Mouse (Mus musculus): Measurements from ENCODE around the gene Otud7a.

The Otud7a gene

DNA sequence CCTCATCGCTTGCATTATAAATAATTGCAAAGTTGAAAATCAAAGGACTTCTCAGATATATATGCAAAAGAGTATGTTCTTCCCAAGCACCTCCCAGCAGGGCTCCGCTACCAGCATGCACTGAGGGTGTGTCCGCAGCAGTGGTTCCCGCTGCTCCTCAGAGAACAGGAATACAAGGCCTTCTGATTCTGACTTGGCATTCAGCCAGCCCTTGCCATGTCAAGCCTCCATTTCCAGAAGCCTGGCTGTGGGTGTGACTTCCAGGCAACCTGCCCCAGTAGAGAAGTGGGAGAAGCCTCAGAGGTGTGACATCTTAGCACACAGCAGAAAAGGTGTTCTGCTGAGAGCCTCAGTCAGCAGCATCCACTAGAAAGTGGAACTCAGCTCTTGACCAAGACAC is 253.4 kb downstream of the Otud7a start:
- no peak for DNase-seq (ENCODE audit: low spot score in 2 of 2)

DNA sequence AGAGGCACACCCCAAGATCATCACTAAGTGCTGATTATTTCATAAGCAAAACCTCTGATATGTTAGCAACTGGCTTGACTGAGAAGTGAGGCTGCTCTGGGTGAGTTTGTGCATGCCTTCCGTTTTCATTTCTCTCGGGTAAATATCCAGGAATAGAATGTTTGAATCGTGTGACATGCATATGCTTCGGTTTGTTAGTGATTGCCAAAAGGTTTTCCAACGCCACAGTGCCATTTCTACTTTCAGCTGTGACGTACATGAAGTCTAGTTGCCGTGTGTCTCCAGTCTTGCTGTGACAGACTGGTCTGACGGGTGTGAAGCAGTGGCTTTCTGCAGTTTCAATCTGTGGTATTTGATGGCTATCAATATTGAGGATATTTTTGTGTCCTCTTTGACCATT is 273.4 kb downstream of the Otud7a start:
- DNase-seq (ENCODE audit: low spot score in 2 of 2): no peak

DNA sequence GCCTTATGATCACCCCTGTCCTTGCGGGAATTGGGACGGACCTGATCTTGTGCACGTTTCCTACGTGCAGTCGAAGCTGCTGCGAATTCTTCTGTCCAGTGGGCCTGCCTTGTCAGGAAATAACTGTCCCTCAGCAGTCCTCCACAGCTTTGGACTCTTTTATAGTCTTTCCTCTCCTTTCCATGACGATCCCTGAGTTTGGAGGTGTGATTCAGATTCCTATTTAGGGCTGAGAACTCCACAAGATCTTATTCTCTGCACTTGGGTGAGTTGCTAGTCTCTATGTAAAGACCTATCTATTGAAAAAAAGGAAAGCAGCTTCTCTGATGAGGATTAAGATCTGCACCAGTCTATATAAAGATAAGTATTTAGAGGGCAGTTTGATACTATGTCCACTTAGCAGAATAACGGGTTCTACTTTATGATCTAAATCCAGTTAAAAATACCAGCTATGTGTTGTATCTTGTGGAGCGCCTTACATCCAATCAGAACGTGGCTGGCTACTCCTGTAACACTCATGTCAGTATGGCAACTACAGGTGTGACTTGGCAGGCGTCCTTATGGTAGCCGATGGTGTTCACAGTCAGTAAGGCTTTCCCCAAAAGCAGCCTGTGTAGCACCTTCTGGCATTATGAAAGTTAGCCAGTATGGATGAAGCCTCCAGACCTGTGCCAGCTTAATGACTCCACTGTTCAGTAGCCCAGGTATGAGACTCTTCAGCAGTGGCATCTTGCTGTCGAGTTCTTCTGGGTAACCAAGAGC is 274.8 kb downstream of the Otud7a start:
- no peak for DNase-seq (ENCODE audit: low spot score in 2 of 2)

DNA sequence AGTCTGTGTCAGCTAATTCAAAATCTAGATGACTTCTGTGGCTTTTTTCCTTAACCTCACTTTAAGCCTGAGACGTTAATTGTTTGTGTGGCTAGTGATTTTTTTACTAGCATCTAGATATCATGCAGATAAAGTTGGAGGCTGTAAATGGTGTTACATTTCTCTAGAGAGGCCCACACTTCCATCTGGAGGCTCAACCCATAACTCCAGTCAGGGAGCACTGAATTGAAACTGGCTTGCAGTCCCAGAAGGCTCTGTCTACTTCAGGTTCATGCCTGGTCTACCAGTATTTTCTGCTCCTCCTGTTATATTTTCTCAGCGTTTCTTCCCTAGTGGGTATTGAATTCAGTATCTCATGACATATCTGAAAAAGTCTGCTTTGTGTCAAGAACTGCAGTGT is 276.1 kb downstream of the Otud7a start:
- no peak for DNase-seq (ENCODE audit: low spot score in 2 of 2)

DNA sequence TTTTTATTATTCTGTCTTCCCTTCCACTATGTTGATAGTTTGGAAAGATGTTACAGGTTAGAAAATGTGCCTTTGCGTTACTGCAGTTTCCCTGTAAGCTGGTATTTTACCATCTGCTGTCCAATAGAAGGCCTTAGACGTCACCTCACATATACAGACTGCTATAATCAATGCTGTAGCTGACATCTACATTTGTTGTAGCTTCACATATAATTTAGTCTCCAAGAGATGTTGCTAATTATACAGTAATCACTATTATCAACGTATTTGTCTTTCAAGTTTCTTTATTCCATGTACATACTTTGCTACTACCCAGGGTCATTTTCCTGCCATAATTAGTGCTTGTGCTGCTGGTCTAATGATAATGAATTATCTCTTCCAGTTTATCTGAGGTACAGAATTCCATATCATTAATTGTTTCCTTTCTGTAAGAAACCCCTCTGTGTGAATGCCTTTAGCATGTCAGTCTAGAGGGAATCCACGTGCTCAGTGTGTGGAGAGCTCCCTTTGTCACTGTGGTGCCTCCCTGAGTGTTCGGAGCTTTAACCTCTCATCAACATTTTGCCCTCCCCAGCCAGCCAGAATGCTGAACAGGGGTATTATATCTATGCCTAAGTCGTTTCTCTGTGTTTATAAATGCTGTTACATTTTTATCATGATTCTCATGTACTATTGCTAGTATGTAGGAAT is 280.6 kb downstream of the Otud7a start:
- DNase-seq (ENCODE audit: low spot score in 2 of 2): no peak

DNA sequence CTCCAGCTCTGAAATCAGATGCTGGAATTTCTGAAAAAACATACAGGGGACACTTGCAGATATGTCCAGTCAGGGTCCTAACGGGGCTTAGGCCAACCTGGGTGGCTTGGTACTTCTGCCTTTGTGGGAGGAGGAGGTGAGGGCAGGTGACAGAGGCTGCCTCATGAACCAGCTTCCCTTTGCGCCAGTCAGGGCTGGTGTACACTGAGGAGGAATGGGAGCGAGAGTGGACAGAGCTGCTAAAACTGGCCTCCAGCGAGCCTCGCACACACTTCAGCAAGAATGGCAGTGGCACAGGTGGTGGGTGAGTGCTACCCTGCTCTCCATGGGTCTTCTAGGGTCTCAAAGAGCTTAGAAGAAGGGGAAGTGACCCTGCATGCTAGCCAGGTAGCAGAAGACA is 285.1 kb downstream of the Otud7a start:
- DNase-seq (ENCODE audit: low spot score in 2 of 2): no peak

DNA sequence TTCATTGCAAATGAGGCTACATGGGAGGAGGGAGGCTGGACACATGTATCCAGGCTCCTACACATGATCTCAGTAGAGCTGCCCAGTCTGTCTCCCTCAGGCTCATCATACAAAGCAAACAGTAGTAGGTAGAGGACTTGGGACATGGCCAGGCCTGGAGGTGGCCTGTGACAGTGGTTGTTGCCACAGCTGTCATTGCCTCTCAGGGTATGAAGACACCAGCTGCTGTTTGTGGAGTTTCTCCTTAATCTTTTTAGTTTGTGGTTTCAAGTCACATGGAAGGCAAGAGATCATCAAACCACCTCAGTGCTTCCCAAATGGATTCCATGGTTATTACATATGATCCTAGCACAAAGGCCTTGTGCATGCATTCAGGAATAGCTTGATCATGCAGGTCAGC is 285.5 kb downstream of the Otud7a start:
- DNase-seq (ENCODE audit: low spot score in 2 of 2): no peak

DNA sequence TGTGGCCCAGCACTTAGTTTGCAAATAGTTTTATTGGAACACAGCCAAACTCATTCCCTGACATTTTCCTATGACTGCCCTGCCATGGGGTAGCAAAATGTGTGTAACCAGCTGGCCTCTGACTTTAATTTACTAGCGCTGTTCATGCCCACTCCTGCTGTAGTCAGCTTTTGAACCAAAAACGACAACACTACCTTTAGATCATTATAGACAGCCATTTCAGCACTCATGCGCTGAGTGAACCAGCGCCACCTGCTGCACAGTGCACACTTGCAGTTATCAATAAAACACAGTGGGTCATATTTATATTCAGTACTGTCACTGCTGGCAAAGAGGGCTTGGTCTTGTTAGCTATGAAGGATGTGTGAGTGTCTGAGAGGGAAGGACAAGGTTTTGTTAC is 293.2 kb downstream of the Otud7a start:
- peak in 1 of 2 experiments; percentile 30 for DNase-seq (ENCODE audit: low spot score in 2 of 2)

DNA sequence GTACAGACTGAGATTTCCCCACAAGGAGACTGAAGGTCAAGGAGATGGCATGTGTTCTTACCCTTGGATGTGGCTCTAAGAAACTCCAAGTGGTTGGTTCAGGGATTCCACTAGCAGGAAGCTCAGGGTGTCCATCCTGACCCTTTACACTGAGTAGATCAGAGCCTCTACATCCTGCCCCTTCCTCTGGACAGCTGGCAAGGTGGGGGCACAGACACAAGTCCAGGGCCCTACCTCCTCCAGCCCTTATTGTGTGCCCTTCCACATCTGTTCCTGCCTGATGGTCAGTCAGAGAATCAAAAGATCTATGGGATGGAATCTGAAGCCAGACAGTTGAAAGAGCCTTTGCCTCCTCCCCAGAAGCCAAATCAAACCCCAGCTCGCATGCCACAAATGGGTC is 293.6 kb downstream of the Otud7a start:
- no peak for DNase-seq (ENCODE audit: low spot score in 2 of 2)

DNA sequence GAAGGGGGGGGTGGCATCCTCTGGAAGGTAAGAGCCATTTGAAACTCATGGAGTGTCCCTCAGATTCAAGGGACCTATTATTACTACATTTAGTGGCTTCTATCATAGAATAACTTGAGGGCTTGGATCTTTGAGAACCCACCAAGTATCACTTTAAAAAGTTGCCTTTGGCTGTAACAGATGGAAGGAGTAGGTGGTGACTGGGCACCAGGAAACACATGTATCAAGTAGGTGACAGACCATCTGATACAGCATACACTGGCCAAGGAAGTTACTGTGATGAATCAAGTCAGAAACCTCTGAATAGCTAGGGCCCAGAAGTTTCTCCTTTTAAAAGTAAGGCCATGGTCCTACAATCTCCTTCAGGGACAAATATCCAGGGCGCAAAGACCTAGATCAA is 298.6 kb downstream of the Otud7a start:
- no peak for DNase-seq (ENCODE audit: low spot score in 2 of 2)

DNA sequence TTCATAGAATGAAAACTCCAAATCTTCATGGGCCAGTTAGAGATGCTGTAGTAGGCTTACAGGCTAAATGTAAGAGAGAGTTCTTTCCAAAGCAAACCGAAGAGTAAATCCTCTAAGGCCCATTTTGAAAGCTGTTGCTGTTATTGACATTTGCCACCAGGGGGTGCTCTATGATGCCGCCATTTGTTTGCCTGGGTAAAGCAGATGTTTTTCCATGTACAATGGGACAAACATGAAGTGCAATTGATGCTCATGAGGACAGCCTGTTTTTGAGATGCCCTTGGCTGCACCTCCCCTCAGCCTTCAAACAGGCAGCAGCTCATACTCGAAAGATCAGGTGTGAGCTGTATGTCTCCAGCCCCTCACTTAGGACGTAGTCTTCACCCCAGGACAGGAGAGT is 307.5 kb downstream of the Otud7a start:
- peak in 1 of 2 experiments; percentile 54 for DNase-seq (ENCODE audit: low spot score in 2 of 2)

DNA sequence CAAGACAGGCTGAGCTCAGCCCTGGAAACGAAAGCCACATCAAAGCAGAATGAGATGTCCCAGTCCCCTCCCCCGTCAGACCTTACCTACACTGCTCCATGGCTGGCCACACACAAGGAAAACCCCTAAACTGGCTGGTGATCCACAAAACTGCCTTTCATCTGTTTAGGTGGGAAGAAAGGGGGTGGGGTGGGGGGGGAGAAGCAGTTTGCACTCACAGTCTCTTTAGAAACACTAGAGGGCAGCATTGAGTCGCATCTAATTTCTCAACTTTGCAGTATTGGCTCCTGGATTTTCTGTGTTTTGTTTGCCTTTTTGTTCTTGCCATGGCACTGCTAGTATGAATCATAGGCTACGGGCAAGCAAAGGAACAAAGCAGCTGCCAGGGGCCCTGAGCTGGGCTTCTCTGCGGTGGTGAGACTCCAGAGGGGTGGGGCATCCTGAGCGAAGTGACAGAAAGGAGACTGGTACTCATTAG is 308.8 kb downstream of the Otud7a start:
- no peak for DNase-seq (ENCODE audit: low spot score in 2 of 2)

DNA sequence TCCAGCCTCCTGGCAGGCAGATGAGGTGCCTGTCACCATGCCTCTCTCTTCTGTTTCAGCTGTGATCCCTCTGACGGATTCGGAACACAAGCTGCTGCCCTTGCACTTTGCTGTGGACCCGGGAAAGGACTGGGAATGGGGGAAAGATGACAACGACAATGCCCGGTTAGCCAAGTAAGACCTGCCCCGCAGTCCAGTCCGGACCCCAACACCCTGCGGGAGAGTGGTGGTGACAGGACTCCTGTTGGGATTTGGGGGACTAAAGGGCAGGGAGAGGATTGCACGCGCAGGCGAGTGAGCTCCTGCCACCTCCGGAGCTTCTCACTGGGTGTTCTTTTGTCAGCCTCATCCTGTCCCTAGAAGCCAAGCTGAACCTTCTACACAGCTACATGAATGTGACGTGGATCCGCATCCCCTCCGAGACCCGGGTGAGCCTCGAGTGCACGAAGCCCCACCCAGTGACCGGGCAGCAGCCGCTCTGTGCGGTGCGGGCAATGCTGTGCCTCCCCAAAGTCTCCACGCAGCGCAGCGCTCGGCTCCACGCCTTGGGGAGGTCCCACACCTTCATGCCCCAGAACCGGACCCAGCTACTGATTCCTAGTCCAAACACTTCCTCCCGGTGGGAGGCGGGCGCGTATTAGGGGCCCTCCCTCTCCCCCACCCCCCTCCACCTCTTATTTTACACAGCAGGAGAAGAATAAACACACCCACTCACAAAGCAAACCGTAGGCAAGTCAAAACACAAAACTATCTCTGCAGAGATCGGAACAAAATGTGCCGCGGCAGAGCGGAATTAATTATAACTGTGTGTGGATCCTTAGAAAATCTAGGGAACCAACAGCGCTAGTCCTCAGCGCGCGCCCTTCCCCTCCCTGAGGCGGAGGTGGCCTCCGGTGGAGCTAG is 310.3 kb downstream of the Otud7a start:
- DNase-seq (ENCODE audit: low spot score in 2 of 2): peak in 1 of 2 experiments; percentile 24

DNA sequence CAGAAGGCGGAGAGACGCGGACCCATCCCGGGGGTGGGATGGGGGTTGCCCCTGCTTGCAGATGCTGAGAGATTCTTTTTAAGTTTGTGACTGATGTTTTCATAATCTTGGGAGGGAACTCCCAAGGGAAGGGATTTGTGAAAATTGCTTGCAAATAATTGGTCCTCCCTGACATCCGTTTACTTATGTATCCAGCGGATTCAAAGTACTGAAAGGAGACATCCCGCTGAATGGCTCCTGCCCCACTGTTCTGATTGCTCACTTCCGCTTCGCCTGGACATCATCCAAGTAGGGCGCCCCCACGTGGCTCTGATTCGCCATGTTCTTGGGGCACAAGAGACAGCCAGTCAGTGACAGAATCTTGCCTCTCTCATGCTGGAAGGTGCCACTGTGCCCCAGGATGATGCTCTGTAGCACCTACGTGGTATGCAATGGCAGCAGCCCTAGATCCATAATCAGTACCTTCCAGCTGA is 311.0 kb downstream of the Otud7a start:
- peak; percentile 76 to 95 for DNase-seq (ENCODE audit: low spot score in 2 of 2)

DNA sequence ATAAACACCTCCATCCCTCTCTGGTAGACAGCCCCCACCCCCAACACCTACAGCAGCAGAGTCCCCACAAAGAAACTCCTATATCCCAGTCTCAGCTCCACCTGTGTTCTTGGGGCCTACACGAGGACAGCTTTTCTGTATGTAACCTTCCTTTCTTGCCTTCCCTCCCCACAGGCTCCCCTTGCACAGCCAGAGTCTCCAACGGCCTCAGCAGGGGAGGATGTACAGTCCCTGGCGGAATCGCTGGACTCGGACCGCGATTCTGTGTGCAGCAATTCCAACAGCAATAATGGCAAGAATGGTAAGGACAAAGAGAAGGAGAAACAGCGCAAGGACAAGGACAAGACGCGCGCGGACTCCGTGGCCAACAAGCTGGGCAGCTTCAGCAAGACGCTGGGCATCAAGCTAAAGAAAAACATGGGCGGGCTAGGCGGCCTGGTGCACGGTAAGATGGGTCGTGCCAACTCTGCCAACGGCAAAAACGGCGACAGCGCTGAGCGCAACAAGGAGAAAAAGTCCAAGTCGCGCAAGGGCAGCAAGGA is 312.7 kb downstream of the Otud7a start:
- no peak for DNase-seq (ENCODE audit: low spot score in 2 of 2)

DNA sequence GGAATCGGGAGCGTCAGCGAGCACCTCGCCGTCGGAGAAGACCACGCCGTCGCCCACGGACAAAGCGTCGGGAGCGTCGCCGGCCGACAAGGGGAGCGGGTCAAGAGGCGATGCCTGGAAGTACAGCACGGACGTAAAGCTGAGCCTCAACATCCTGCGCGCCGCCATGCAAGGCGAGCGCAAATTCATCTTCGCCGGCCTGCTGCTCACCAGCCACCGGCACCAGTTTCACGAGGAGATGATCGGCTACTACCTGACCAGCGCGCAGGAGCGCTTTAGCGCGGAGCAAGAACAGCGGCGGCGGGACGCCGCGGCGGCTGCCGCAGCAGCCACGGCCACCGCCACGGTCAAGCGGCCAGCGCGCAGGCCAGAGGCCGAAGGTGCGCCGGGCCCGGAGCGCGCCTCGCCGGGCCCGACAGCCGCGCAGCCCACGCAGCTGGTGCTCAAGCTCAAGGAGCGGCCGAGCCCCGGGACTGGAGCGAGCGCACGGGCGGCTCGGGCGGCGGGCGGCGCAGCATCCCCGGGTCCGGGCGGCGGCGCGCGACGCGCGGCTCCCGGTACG is 313.2 kb downstream of the Otud7a start:
- DNase-seq (ENCODE audit: low spot score in 2 of 2): no peak

DNA sequence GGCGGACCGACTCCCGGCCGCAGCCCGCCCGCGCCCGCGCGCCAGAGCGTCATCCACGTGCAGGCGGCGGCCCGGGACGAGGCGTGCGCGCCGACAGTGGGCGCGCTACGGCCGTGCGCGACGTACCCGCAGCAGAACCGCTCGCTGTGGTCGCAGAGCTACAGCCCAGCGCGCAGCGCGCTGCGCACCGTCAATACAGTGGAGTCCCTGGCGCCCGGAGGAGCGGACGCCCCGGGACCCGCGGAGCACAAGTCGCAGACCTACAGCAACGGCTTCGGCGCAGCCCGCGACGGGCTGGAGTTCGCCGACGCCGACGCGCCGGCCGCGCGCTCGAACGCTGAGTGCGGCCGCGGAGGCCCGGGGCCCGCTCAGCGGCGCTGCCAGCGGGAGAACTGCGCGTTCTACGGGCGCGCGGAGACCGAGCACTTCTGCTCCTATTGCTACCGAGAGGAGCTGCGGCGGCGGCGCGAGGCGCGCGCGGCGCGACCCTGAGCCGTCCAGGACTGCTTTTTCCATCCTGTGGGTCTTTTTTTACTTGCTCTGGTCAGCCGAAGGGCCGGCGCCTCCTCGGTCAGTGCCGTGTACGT is 313.8 kb downstream of the Otud7a start:
- DNase-seq (ENCODE audit: low spot score in 2 of 2): peak in 1 of 2 experiments; percentile 37

DNA sequence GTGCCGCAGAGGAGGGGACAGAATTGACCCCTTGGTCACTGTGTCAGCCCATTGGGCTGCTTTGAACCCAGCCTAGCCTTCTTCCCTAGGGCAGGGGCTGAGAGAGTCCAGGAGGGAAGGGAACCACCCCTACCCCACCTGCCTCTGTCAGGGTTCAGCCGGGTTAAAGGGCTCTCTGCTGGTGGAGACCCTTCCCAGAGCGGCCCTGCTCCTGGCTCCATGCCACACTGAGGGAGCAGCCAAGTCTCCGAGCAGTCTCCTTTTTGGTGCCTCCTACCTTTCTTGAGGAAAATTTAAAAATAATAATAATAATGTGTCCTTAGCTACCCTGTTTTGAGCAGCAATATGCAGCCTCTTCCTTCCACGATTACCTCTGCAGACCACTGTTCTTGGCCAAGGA is 315.1 kb downstream of the Otud7a start:
- DNase-seq (ENCODE audit: low spot score in 2 of 2): no peak

DNA sequence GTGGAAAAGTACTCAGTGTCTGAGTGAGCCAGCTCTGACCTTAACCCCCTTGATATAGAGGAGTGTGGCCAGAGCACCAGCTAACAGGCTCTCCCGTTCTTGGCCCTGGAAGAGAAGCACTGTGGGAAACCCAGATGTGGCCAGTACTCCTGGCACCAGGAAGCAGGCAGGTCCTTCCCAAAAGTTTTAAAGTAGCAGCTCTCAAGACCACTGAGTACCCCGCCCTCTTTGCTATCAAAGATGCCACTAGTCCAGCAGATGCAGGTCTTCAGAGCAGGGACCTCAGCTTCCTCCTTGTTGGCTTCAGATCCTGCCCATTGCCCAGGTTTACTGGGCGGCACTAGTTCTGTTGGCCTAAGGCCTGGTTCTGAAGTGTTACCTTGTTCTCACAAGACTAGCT is 318.0 kb downstream of the Otud7a start:
- DNase-seq (ENCODE audit: low spot score in 2 of 2): peak in 1 of 2 experiments; percentile 5

DNA sequence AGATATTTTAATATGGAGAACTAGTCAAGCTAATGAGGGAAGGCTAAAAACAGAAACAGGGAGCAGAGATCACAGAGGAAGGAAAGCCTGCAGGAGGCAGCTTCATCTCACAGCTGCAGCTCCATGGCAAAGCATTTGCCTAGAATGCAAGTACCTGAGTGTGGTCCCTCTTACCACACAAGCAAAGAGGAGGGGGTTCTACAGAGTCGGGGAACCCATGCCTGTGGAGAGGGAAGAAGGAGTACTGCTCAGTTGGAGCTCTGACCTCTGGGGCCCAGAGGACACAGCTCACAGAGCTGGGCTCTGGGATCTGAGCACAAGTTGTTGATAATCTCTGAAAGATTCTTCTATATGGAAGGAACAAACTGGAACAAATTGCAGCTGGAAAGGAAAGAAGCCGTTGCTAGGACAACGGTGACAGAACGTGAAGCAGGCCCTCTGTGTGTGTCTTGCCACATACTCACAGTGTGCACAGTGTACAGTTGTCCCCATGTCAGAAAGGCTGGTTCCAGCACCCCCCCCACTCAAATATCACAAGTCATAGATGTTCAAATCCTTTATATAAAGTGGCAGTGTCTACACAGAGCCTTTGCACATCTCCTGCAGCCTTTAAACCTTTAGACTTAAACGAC is 324.0 kb downstream of the Otud7a start:
- DNase-seq (ENCODE audit: low spot score in 2 of 2): no peak

DNA sequence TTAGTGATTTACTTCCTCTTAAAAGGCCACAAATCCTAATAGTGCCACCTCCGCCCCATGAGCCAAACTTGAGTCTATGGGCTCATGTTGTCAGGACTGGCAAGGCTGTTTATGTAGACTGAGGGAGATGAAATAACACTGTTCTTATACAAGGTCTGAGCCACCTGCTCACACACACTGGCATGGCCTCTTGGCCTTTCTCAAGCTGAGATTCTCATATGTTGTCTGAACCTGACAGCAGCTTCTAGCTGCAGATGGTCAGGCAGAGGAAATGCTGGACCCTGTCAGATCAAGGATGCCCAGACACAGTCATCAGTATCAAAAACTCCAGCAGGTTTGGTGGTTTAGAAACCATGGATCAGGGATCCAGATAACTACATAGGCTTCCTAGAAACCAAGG is 328.7 kb downstream of the Otud7a start:
- no peak for DNase-seq (ENCODE audit: low spot score in 2 of 2)
